Mouse (Mus musculus) CH12.LX (cell line): ENCODE measurements around the gene Bpifc. TPM values are rescaled to one million over a fixed set of nuclear protein-coding genes. Genes with fewer than 3 reads are reported as not detected.

Source experiments
- DNase-seq: peaks from one replicate; pipeline ENCODE4 v3.0.0-alpha.2; 2013; ENCODE audit errors: extremely low read depth
- H3K27ac ChIP-seq: 2 replicates; pipeline ENCODE4 v1.5.1; 2012; ENCODE audit warnings: low read depth, mild to moderate bottlenecking, control low read depth, moderate library complexity; ENCODE audit not compliant: insufficient read depth
- H3K27me3 ChIP-seq: replicated peaks from 2 replicates; pipeline ENCODE3; 2012; ENCODE audit warnings: inconsistent platforms
- H3K36me3 ChIP-seq, 2 experiments: replicated peaks in 1 of 2; 2 replicates each; pipeline versions ENCODE3 to v1.6.1; 2012; ENCODE audit warnings: inconsistent platforms in 1 of 2, low read length in 1 of 2, mild to moderate bottlenecking in 1 of 2, mixed read lengths in 1 of 2, moderate library complexity in 1 of 2; ENCODE audit not compliant: control insufficient read depth in 1 of 2, insufficient read depth in 1 of 2
- H3K4me1 ChIP-seq, 2 experiments: 2 replicates each; pipeline ENCODE4 v1.6.1; 2012; ENCODE audit warnings: inconsistent platforms in 1 of 2, moderate library complexity in 1 of 2; ENCODE audit not compliant: insufficient read depth in 2 of 2, control insufficient read depth in 1 of 2
- H3K4me2 ChIP-seq: 2 replicates; pipeline ENCODE4 v1.6.1; 2012; ENCODE audit warnings: low read depth, mild to moderate bottlenecking, control low read depth; ENCODE audit not compliant: poor library complexity, insufficient read depth, severe bottlenecking
- H3K4me3 ChIP-seq, 3 experiments: fragments of 150-350 bp in 1 of 3; sonication (generic) in 1 of 3; replicated peaks in 1 of 3; 2 replicates each; pipeline versions ENCODE3 to v1.5.1; 2011 to 2012; ENCODE audit warnings: low read depth in 2 of 3, low read length in 2 of 3, mild to moderate bottlenecking in 2 of 3, moderate library complexity in 2 of 3, control low read depth in 1 of 3, improper control_type of control experiment in 1 of 3, inconsistent platforms in 1 of 3, mixed read lengths in 1 of 3; ENCODE audit not compliant: poor library complexity in 1 of 3
- H3K79me2 ChIP-seq: replicated peaks from 2 replicates; pipeline ENCODE4 v1.6.1; 2012; ENCODE audit warnings: mild to moderate bottlenecking, moderate library complexity; ENCODE audit not compliant: control insufficient read depth, poor library complexity, insufficient read depth, severe bottlenecking; ENCODE audit errors: extremely low read depth
- H3K9ac ChIP-seq: 2 replicates; pipeline ENCODE4 v1.6.1; 2012; ENCODE audit warnings: low read depth, mild to moderate bottlenecking, control low read depth, moderate library complexity; ENCODE audit not compliant: insufficient read depth
- H3K9me3 ChIP-seq: replicated peaks from 2 replicates; pipeline ENCODE3; 2012; ENCODE audit warnings: low read length, inconsistent platforms, mixed read lengths
- CHD2 ChIP-seq: IDR thresholded peaks from 2 replicates; pipeline ENCODE4 v1.6.1; 2011; ENCODE audit warnings: low read length, improper control_type of control experiment
- E2F4 ChIP-seq: IDR thresholded peaks from 2 replicates; pipeline ENCODE4 v1.6.1; 2011; ENCODE audit warnings: low read depth, low read length, improper control_type of control experiment; ENCODE audit not compliant: insufficient replicate concordance
- GABPA ChIP-seq: IDR thresholded peaks from 2 replicates; pipeline ENCODE4 v1.6.1; 2012; ENCODE audit warnings: low read depth, low read length, improper control_type of control experiment, inconsistent platforms; ENCODE audit not compliant: insufficient replicate concordance
- HCFC1 ChIP-seq: IDR thresholded peaks from 2 replicates; pipeline ENCODE4 v1.6.1; 2012; ENCODE audit warnings: low read depth, mild to moderate bottlenecking, inconsistent platforms, low read length, improper control_type of control experiment
- IRF4 ChIP-seq: IDR thresholded peaks from 2 replicates; pipeline ENCODE4 v1.6.1; 2014; ENCODE audit warnings: low read depth, mild to moderate bottlenecking, inconsistent platforms, low read length, improper control_type of control experiment
- JUN ChIP-seq: IDR thresholded peaks from 2 replicates; pipeline ENCODE4 v1.6.1; 2011; ENCODE audit warnings: low read depth, mild to moderate bottlenecking, low read length, improper control_type of control experiment, moderate library complexity; ENCODE audit not compliant: insufficient read depth
- MAZ ChIP-seq: IDR thresholded peaks from 2 replicates; pipeline ENCODE4 v1.6.1; 2012; ENCODE audit warnings: low read depth, mild to moderate bottlenecking, inconsistent platforms, low read length, improper control_type of control experiment, moderate library complexity
- MYC ChIP-seq: IDR thresholded peaks from 2 replicates; pipeline ENCODE4 v1.6.1; 2011; ENCODE audit warnings: low read depth, mild to moderate bottlenecking, improper control_type of control experiment, low read length
- PAX5 ChIP-seq: IDR thresholded peaks from 2 replicates; pipeline ENCODE4 v1.6.1; 2012; ENCODE audit warnings: low read length, inconsistent platforms, mixed read lengths
- RAD21 ChIP-seq: IDR thresholded peaks from 2 replicates; pipeline ENCODE4 v1.6.1; 2011; ENCODE audit warnings: low read depth, mild to moderate bottlenecking, low read length, improper control_type of control experiment, moderate library complexity
- SMC3 ChIP-seq: IDR thresholded peaks from 2 replicates; pipeline ENCODE4 v1.6.1; 2011; ENCODE audit warnings: low read depth, low read length, improper control_type of control experiment
- TBP ChIP-seq: conservative IDR thresholded peaks from 2 replicates; pipeline ENCODE4 v1.6.1; 2011; ENCODE audit warnings: low read depth, low read length, improper control_type of control experiment
- ZKSCAN1 ChIP-seq: IDR thresholded peaks from 2 replicates; pipeline ENCODE4 v1.6.1; 2012; ENCODE audit warnings: low read depth, inconsistent platforms, low read length, improper control_type of control experiment, borderline replicate concordance
- ZMIZ1 ChIP-seq: IDR thresholded peaks from 2 replicates; pipeline ENCODE4 v1.6.1; 2012; ENCODE audit warnings: low read depth, mild to moderate bottlenecking, inconsistent platforms, low read length, improper control_type of control experiment
- dilution Hi-C: fragments of 300-500 bp; cut with MboI; formaldehyde crosslinking; loops from 2 replicates; pipeline ENCODE4 v1.14.3; 2020; ENCODE audit warnings: low sequenced_read_pairs; ENCODE audit not compliant: extremely low pct_unique_long_range_greater_than_20kb, extremely low pct_ligation_motif_present
- in situ Hi-C: fragments of 300-500 bp; cut with MboI; formaldehyde crosslinking; loops from 3 replicates; pipeline ENCODE4 v1.14.3; 2019; ENCODE audit warnings: low sequenced_read_pairs, low pct_ligation_motif_present, low pct_unique_long_range_greater_than_20kb, mixed read lengths
- polyA plus RNA-seq: library from polyadenylated mRNA; unstranded; fragments of >175 nt; gene quantifications from 2 replicates; pipeline ENCODE4 v1.2.1, GENCODE M21; 2012; ENCODE audit warnings: low read depth; ENCODE audit not compliant: insufficient read length
- total RNA-seq, 2 experiments: library from RNA; depleted of rRNA; stranded (reverse); fragments of 300-350 nt in 1 of 2; fragments of >200 nt in 1 of 2; gene quantifications; 2 replicates each; pipeline ENCODE4 v1.2.3; 2012 to 2014

The Bpifc gene
- total and polyA plus RNA-seq, 3 experiments = not detected

GRCm38 (mm10) chr10:85989412-85990115 is 22.1 kb downstream of the Bpifc start (continued):
- TF ChIP-seq ZMIZ1 = no peak

GRCm38 (mm10) chr10:85972915-85973314 is 38.8 kb downstream of the Bpifc start:
- no peak overlapping the region for H3K4me3 ChIP-seq
- TF ChIP-seq ZKSCAN1 (no peak), MYC (no peak), TBP (no peak), MAZ (no peak), SMC3 (no peak), PAX5 (no peak), HCFC1 (no peak), JUN (no peak), E2F4 (no peak), RAD21 (no peak), IRF4 (no peak), GABPA (no peak)
- no peak overlapping the region for H3K9ac ChIP-seq
- H3K9me3 ChIP-seq = peaks cover 7% of the 10 kb centered on the region
- no peak for DNase-seq
- dilution Hi-C loops = no loop called here
- no peak overlapping the region for H3K27ac ChIP-seq
- no peaks in the 10 kb centered on the region for H3K36me3 ChIP-seq
- peaks cover 0 to 11% of the 10 kb centered on the region in 2 experiments; a peak in 2 of 4 replicates for H3K4me1 ChIP-seq
- H3K4me2 ChIP-seq = no peak overlapping the region
- no peaks in the 10 kb centered on the region for H3K27me3 ChIP-seq
- no peaks in the 10 kb centered on the region for H3K79me2 ChIP-seq
- in situ Hi-C loops = loop anchor here (5.0 to 25.0 kb wide), 2 partner anchors 324 to 489 kb away; no protein-coding TSS in a partner anchor

GRCm38 (mm10) chr10:85971826-85972225 is 39.9 kb downstream of the Bpifc start:
- DNase-seq = no peak
- H3K4me2 ChIP-seq = no peak overlapping the region
- in situ Hi-C loops (loop anchor here (5.0 to 25.0 kb wide), 2 partner anchors 325 to 490 kb away; no protein-coding TSS in a partner anchor), dilution Hi-C loops (no loop called here)
- no peaks in the 10 kb centered on the region for H3K36me3 ChIP-seq
- H3K4me1 ChIP-seq = peaks cover 0 to 11% of the 10 kb centered on the region in 2 experiments; a peak in 2 of 4 replicates
- no peak overlapping the region for H3K27ac ChIP-seq
- TF ChIP-seq ZKSCAN1 (no peak), JUN (no peak), CHD2 (no peak), HCFC1 (no peak)
- no peak overlapping the region for H3K4me3 ChIP-seq
- H3K27me3 ChIP-seq = no peaks in the 10 kb centered on the region
- no peak overlapping the region for H3K9ac ChIP-seq
- no peaks in the 10 kb centered on the region for H3K79me2 ChIP-seq
- H3K9me3 ChIP-seq = peaks cover 7% of the 10 kb centered on the region
